Mouse (Mus musculus) midbrain, embryonic 14.5 days (tissue): Measurements from ENCODE around the gene Gars. TPM values are rescaled to one million over a fixed set of nuclear protein-coding genes. Genes with fewer than 3 reads are reported as not detected.

Experiments
- ATAC-seq: fragments of 200-750 bp; cut with Nextera tagmentation; 2 replicates; pipeline ENCODE4 v1.8.0; 2017; ENCODE audit warnings: moderate number of reproducible peaks, moderate library complexity; ENCODE audit not compliant: low FRiP score, low TSS enrichment
- DNase-seq: peaks from one replicate; pipeline ENCODE4 v3.0.0-alpha.2; 2015
- H3K27ac ChIP-seq: fragments of 300-500 bp; sonication (generic); replicated peaks from 2 replicates; pipeline ENCODE4 v1.5.1; 2014; ENCODE audit warnings: mild to moderate bottlenecking, low read depth, low read length, moderate library complexity
- H3K27me3 ChIP-seq: fragments of 300-500 bp; sonication (generic); 2 replicates; pipeline ENCODE4 v1.6.1; 2014; ENCODE audit warnings: low read length, control low read depth, mixed read lengths; ENCODE audit not compliant: control insufficient read depth, insufficient read depth
- H3K36me3 ChIP-seq: fragments of 300-500 bp; sonication (generic); 2 replicates; pipeline ENCODE4 v1.6.1; 2014; ENCODE audit warnings: low read length, control low read depth; ENCODE audit not compliant: control insufficient read depth, insufficient read depth
- H3K4me1 ChIP-seq: fragments of 300-500 bp; sonication (generic); 2 replicates; pipeline ENCODE4 v1.6.1; 2014; ENCODE audit warnings: mild to moderate bottlenecking, antibody characterized with exemption, low read length, control low read depth; ENCODE audit not compliant: control insufficient read depth, insufficient read depth
- H3K4me2 ChIP-seq: fragments of 300-500 bp; sonication (generic); 2 replicates; pipeline ENCODE4 v1.6.1; 2014; ENCODE audit warnings: mild to moderate bottlenecking, low read length, moderate library complexity
- H3K4me3 ChIP-seq: fragments of 300-500 bp; sonication (generic); replicated peaks from 2 replicates; pipeline ENCODE4 v1.5.1; 2014; ENCODE audit warnings: low read depth, low read length
- H3K9ac ChIP-seq: fragments of 300-500 bp; sonication (generic); replicated peaks from 2 replicates; pipeline ENCODE4 v1.6.1; 2014; ENCODE audit warnings: mild to moderate bottlenecking, low read length, moderate library complexity
- H3K9me3 ChIP-seq: fragments of 300-500 bp; sonication (generic); 2 replicates; pipeline ENCODE4 v1.6.1; 2016; ENCODE audit warnings: low read length, control low read depth, mixed read lengths; ENCODE audit not compliant: control insufficient read depth
- WGBS: fragments of 180-500 bp; shearing (Covaris S2); extraction: QIAGEN DNeasy Blood & Tissue Kit; methylation state at CpG from one replicate; pipeline ENCODE4 v1.1.7; 2014; 5-methylcytosine and 5-hydroxymethylcytosine counted together
- polyA plus RNA-seq: library from polyadenylated mRNA; unstranded; fragments of >200 nt; fragmentation: Nextera tagmentation; extraction: Ambion mirVana; gene quantifications from 2 replicates; pipeline ENCODE4 v1.2.1, GENCODE M21; 2014

Gars gene
- polyA plus RNA-seq, 1 experiment from 2014 or later: 221 TPM

DNA sequence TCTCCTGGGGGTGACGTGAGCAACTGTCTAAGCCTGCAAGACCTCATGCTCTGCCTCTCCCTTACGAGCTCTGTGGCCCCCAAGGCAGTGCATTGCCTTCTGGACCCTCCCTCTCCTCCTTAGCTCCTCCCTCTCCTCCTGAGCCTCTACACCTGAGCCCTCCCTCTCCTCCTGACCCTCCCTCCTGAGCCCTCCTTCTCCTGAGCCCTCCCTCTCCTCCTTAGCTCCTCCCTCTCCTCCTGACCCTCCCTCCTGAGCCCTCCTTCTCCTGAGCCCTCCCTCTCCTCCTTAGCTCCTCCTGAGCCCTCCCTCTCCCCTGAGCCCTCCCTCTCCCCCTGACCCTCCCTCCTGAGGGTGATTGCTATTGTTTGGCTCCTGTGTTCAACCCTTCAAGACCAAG is 19.4 kb upstream of the Gars start:
- H3K9ac ChIP-seq: no peak overlapping the region
- H3K36me3 ChIP-seq: no peaks in the 10 kb centered on the region
- no peaks in the 10 kb centered on the region for H3K9me3 ChIP-seq
- 74% methylated on average over 2 of the region's 2 CpGs for WGBS
- no peak overlapping the region for H3K4me3 ChIP-seq
- H3K27ac ChIP-seq: no peak overlapping the region
- H3K27me3 ChIP-seq: no peaks in the 10 kb centered on the region
- H3K4me1 ChIP-seq: no peaks in the 10 kb centered on the region
- DNase-seq (no peak), ATAC-seq (no peak)
- H3K4me2 ChIP-seq: no peak overlapping the region

DNA sequence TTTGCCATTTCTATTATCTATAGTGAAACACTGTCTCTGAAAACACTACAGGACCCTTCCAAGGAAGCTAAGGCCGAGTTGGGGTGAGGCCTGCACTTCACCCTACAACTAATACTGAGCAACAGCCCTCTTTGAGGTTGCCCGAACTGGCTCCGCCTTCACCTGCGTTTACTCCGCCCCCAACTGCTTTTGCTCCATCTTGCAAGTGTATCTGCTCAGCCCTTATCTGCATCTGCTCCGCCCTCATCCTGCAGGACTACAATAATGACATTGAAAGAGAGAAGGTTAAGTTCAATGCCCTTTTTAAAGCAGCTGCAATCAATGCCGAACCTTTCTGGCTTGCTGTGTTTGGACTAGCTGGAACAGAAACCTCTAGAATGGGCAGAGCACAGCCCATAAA is 16.0 kb upstream of the Gars start:
- Histone ChIP-seq H3K36me3 (no peaks in the 10 kb centered on the region), H3K27me3 (no peaks in the 10 kb centered on the region), H3K9ac (no peak overlapping the region), H3K4me3 (no peak overlapping the region), H3K4me2 (no peak overlapping the region), H3K27ac (no peak overlapping the region), H3K4me1 (no peaks in the 10 kb centered on the region), H3K9me3 (no peaks in the 10 kb centered on the region)
- DNase-seq (no peak), ATAC-seq (no peak)
- WGBS: 90% methylated on average over 7 of the region's 7 CpGs

- DNase-seq: no peak
- 88% methylated on average over 2 of the region's 2 CpGs for WGBS
- no peak for ATAC-seq
Measured at GRCm38 (mm10) chr6:55027642-55028041, 10.2 kb upstream of the Gars start.

DNA sequence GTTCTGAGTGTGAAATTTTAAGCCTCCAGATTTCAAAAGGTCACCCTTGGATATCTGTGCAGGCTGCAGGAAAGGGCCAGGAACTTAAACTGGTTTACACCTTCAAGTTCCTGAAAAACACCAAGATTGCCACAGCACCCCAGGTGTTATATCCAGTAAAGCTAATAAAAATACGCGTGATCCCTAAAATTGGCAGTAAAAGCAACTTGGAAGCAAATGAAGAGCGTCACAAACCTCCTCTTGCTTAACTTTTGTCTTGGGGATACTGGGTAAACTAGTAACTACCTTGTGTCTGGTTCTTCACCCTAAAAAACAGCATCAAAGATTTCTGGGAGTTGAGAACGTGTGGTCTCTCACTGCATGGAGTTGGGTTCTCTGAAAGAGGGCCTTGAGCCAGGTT is 1.1 kb upstream of the Gars start:
- Histone ChIP-seq H3K4me1 (peaks cover 14% of the 10 kb centered on the region), H3K27me3 (no peaks in the 10 kb centered on the region), H3K36me3 (no peaks in the 10 kb centered on the region), H3K9me3 (no peaks in the 10 kb centered on the region), H3K4me2 (no peak overlapping the region; the same call in 1 of the 2 replicates), H3K4me3 (no peak overlapping the region), H3K9ac (no peak overlapping the region; the same call in 1 of the 2 replicates), H3K27ac (no peak overlapping the region)
- no peak for DNase-seq
- no peak for ATAC-seq
- 91% methylated on average over 4 of the region's 4 CpGs for WGBS

More at GRCm38 (mm10) chr6:55027642-55028041, 10.2 kb upstream of the Gars start:
- H3K36me3 ChIP-seq: no peaks in the 10 kb centered on the region
- no peaks in the 10 kb centered on the region for H3K27me3 ChIP-seq
- no peaks in the 10 kb centered on the region for H3K4me1 ChIP-seq
- no peak overlapping the region for H3K4me3 ChIP-seq
- no peak overlapping the region for H3K9ac ChIP-seq
- no peak overlapping the region for H3K27ac ChIP-seq
- no peaks in the 10 kb centered on the region for H3K9me3 ChIP-seq
- no peak overlapping the region for H3K4me2 ChIP-seq

DNA sequence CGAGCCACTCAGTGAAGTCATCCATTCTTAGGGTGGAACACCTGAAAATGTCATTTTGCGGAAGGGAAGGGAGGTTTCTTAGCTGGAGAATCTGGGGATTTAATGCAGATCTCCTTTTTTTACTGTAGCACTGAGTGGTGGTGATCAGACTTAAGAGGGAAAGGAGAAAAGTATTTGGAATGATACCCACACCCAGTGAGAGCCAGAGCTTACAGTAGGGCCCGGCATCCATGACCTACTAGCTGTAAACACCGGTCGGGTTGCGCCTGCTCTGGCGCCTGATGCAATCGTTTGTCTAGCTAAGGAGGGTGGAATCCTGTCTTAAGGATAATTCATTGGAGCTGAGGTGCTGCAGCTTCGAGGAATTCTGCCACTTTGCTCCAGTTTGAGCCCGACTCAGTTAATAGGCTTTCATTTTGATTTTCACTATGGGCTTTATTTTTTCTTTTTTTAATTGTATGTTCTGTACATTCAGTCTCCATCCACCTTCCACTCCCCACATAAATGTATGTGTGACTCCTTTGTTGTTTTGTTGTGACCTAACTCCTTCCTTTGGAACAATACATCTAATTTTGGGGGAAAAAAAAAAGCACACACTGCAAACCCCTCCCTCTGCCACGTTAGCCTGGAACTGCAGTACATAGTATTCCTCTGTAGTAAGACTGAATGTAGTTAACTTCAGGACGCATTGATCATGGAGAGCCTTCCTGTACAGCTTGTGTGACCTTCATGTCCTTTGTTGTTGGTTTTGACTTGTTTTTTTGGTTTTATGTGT is 1.1 kb downstream of the Gars start:
- no peaks in the 10 kb centered on the region for H3K27me3 ChIP-seq
- DNase-seq (peak; percentile 58), ATAC-seq (no peak)
- peaks cover 14% of the 10 kb centered on the region for H3K4me1 ChIP-seq
- H3K4me3 ChIP-seq: peak overlapping the region; percentile 95
- peak overlapping the region; percentile 95 for H3K27ac ChIP-seq
- H3K9ac ChIP-seq: peak overlapping the region; percentile 96
- 2% methylated on average over 12 of the region's 12 CpGs for WGBS
- H3K9me3 ChIP-seq: no peaks in the 10 kb centered on the region
- H3K36me3 ChIP-seq: no peaks in the 10 kb centered on the region
- H3K4me2 ChIP-seq: peak overlapping the region; percentile 83

DNA sequence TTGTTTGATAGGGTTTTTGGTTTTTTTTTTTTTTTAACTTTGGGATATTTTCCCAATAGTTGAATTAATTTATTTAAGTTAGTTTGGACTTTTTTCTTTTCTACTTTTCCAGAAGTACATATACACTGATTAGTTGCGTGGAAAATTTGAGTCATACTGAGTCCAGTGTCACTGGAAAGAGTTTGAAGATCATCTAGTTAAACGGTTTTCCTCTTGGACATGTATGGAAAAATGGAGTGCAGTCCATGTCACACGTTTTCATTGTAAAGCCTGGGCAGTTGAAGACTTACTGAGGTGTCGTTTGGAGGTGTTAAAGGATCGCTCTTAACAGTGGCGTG is 1.6 kb downstream of the Gars start:
- 83% methylated on average over 6 of the region's 6 CpGs for WGBS

DNA sequence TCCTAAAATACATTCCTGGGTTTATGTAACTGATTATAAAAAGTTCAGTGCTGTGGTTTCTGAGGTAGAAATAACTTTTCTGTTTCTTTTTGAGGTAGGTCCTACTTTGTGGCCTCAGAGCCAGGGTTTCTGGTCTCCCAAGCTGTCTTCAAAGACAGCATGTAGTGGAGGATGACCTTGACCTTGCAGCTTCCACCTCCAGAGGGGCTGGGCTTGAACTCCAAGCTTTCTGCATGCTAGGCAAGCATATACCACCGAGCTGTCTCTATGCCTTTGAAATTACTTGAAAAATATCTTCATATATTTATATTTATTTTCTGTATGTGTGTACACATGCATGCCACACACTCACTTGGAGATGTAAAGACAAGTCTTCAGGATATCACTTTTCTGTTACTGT is 2.2 kb downstream of the Gars start:
- no peak for ATAC-seq
- H3K4me2 ChIP-seq: peak overlapping the region; percentile 83; the same call in 1 of the 2 replicates
- no peak overlapping the region for H3K27ac ChIP-seq
- 81% methylated on average over 1 of the region's 1 CpGs for WGBS
- no peaks in the 10 kb centered on the region for H3K36me3 ChIP-seq
- H3K4me3 ChIP-seq: no peak overlapping the region
- no peaks in the 10 kb centered on the region for H3K27me3 ChIP-seq
- no peaks in the 10 kb centered on the region for H3K9me3 ChIP-seq
- H3K4me1 ChIP-seq: peaks cover 20% of the 10 kb centered on the region
- DNase-seq: no peak
- H3K9ac ChIP-seq: no peak overlapping the region

More for the DNA sequence above, 1.6 kb downstream of the Gars start:
- Histone ChIP-seq H3K36me3 (no peaks in the 10 kb centered on the region), H3K4me3 (no peak overlapping the region), H3K4me1 (peaks cover 19% of the 10 kb centered on the region), H3K9ac (0 out of 2 replicates have a peak overlapping the region, but pooled peaks have one; percentile 96), H3K9me3 (no peaks in the 10 kb centered on the region), H3K27ac (no peak overlapping the region), H3K4me2 (peak overlapping the region; percentile 83), H3K27me3 (no peaks in the 10 kb centered on the region)
- ATAC-seq (no peak), DNase-seq (no peak)

DNA sequence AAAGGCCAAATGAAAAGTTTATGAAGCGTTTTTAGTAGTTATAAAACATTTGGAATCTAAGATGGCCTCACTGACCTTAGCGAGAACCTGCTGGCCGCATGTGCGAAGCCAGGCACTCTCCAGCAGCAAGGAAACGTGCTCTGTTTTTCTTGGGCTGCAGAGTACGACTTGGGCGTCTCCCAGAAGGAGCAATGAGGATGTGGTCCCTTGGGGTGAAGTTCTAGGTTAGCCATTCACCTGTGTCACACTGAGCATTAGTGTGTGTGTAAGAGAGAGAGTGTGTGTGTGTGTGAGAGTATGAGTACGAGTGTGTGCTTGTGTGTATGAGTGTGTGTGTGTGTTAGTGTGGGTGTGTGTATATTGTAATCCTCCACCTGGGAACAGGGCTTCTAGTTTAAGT is 5.4 kb downstream of the Gars start:
- peaks cover 14% of the 10 kb centered on the region for H3K36me3 ChIP-seq
- ATAC-seq (no peak), DNase-seq (no peak)
- H3K9ac ChIP-seq: no peak overlapping the region
- H3K4me2 ChIP-seq: no peak overlapping the region
- peaks cover 15% of the 10 kb centered on the region for H3K4me1 ChIP-seq
- no peaks in the 10 kb centered on the region for H3K27me3 ChIP-seq
- no peaks in the 10 kb centered on the region for H3K9me3 ChIP-seq
- no peak overlapping the region for H3K27ac ChIP-seq
- H3K4me3 ChIP-seq: no peak overlapping the region
- 88% methylated on average over 8 of the region's 8 CpGs for WGBS

- ATAC-seq: no peak
- peak; percentile 13 for DNase-seq
- Histone ChIP-seq H3K36me3 (peaks cover 21% of the 10 kb centered on the region), H3K4me3 (no peak overlapping the region), H3K9me3 (no peaks in the 10 kb centered on the region), H3K27ac (no peak overlapping the region), H3K9ac (no peak overlapping the region), H3K27me3 (no peaks in the 10 kb centered on the region), H3K4me1 (peaks cover 8% of the 10 kb centered on the region), H3K4me2 (no peak overlapping the region)
- 64% methylated on average over 5 of the region's 5 CpGs for WGBS
Measured at GRCm38 (mm10) chr6:55044542-55044941, 6.7 kb downstream of the Gars start.
